Mouse (Mus musculus) retina, postnatal 7 days (tissue): ENCODE data around the gene Aamp.

ENCODE experiments used
- DNase-seq: peaks from one replicate; pipeline ENCODE4 v3.0.0-alpha.2; 2012; ENCODE audit warnings: low read depth, low spot score

Aamp gene

GRCm38 (mm10) chr1:74282896-74283625 lies 1.5 kb downstream of the Aamp start:
- no peak for DNase-seq

GRCm38 (mm10) chr1:74281886-74282285 lies 2.7 kb downstream of the Aamp start:
- DNase-seq = no peak

GRCm38 (mm10) chr1:74281372-74281771 lies 3.2 kb downstream of the Aamp start:
- DNase-seq = no peak

- DNase-seq = no peak
These were observed 3.8 kb downstream of the Aamp start for GRCm38 (mm10) chr1:74280591-74281325.

- DNase-seq = no peak
These were observed 5.5 kb downstream of the Aamp start for GRCm38 (mm10) chr1:74278988-74279387.

- DNase-seq = no peak
These were observed 6.0 kb downstream of the Aamp start, which contains the start of gene Gpbar1 for GRCm38 (mm10) chr1:74278538-74278937. TSS of gene Gpbar1 (plus strand) at chr1:74278550.

- no peak for DNase-seq
These were observed 6.5 kb downstream of the Aamp start for GRCm38 (mm10) chr1:74277883-74278537.

GRCm38 (mm10) chr1:74277041-74277440 lies 7.5 kb downstream of the Aamp start:
- DNase-seq = no peak

GRCm38 (mm10) chr1:74275015-74275414 lies 9.5 kb downstream of the Aamp start:
- no peak for DNase-seq

GRCm38 (mm10) chr1:74271659-74272058 lies 12.9 kb downstream of the Aamp start:
- DNase-seq = no peak

- DNase-seq = no peak
These were observed 15.8 kb downstream of the Aamp start for GRCm38 (mm10) chr1:74268750-74269149.

- no peak for DNase-seq
These were observed 22.0 kb downstream of the Aamp start for GRCm38 (mm10) chr1:74262510-74262909.

GRCm38 (mm10) chr1:74256782-74257181 lies 27.8 kb downstream of the Aamp start:
- DNase-seq = no peak

- DNase-seq = no peak
These were observed 28.7 kb downstream of the Aamp start for GRCm38 (mm10) chr1:74255704-74256345.

GRCm38 (mm10) chr1:74250096-74250495 lies 34.4 kb downstream of the Aamp start:
- DNase-seq = no peak

GRCm38 (mm10) chr1:74249331-74249980 lies 35.1 kb downstream of the Aamp start:
- no peak for DNase-seq

- no peak for DNase-seq
These were observed 35.7 kb downstream of the Aamp start for GRCm38 (mm10) chr1:74248799-74249198.

GRCm38 (mm10) chr1:74245525-74245924 lies 39.0 kb downstream of the Aamp start:
- no peak for DNase-seq

- DNase-seq = no peak
These were observed 43.7 kb downstream of the Aamp start for GRCm38 (mm10) chr1:74240832-74241231.

- no peak for DNase-seq
These were observed 44.2 kb downstream of the Aamp start for GRCm38 (mm10) chr1:74240311-74240710.

GRCm38 (mm10) chr1:74239618-74240017 lies 44.9 kb downstream of the Aamp start:
- DNase-seq = no peak
